Mouse (Mus musculus) macrophage (primary cell): ENCODE measurements around the gene Cers1. TPM values are rescaled to one million over a fixed set of nuclear protein-coding genes. Genes with fewer than 3 reads are reported as not detected.

Experiments used
- H3K27ac ChIP-seq: fragments of 350-480 bp; formaldehyde crosslinking; 2 replicates; pipeline ENCODE4 v1.9.0; 2021
- H3K36me3 ChIP-seq: fragments of 350-480 bp; formaldehyde crosslinking; 2 replicates; pipeline ENCODE4 v1.9.0; 2021; ENCODE audit errors: inconsistent target
- H3K4me3 ChIP-seq: fragments of 350-480 bp; formaldehyde crosslinking; 2 replicates; pipeline ENCODE4 v1.9.0; 2021; ENCODE audit errors: inconsistent target
- H3K79me2 ChIP-seq: fragments of 350-480 bp; formaldehyde crosslinking; 2 replicates; pipeline ENCODE4 v1.9.0; 2021; ENCODE audit errors: inconsistent target
- WGBS: methylation state at CpG from one replicate; pipeline ENCODE4 v1.1.7; 2026; ENCODE audit warnings: inconsistent platforms; ENCODE audit not compliant: missing documents; 5-methylcytosine and 5-hydroxymethylcytosine counted together
- polyA plus RNA-seq: library from polyadenylated mRNA; stranded (reverse); fragments of 250-400 nt; gene quantifications from 3 replicates; pipeline ENCODE4 v1.2.4, GENCODE M21; 2018; ENCODE audit warnings: inconsistent platforms

Cers1 gene
- polyA plus RNA-seq, 1 experiment from 2014 or later: not detected

DNA sequence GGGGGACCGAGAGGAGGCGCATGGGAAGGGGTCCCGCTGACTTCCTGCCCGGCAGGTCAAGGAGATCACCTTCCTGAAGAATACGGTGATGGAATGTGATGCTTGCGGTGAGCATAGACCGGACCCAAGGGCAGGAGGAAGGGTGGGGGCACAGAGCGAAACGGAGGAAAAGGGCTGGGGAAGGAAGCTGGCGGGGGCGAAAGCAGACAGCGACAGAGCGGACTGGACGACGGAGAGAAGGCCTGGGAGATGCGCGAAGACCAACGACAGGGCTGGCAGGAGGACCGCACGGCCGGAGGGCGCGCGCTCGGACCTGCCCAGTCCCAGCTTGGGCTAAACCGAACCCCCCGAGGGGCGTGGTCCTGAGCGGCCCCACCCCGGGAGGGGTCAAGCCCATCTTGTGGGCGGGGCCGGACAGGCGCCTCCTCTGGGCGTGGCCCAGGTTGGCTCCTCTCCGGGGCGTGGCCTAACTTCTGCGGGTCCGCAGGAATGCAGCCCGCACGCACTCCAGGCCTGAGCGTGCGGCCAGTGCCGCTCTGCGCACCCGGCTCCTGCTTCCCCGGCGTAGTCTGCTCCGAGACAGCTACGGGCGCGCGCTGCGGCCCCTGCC is 58.8 kb downstream of the Cers1 start:
- no peaks in the 10 kb centered on the region for H3K36me3 ChIP-seq
- no peaks in the 10 kb centered on the region for H3K79me2 ChIP-seq
- WGBS: 3% methylated on average over 51 of the region's 53 CpGs
- no peak overlapping the region for H3K4me3 ChIP-seq
- H3K27ac ChIP-seq: no peak overlapping the region

- Histone ChIP-seq H3K36me3 (no peaks in the 10 kb centered on the region), H3K4me3 (no peak overlapping the region), H3K79me2 (no peaks in the 10 kb centered on the region), H3K27ac (no peak overlapping the region)
- WGBS: 6% methylated on average over 35 of the region's 35 CpGs
Measured at GRCm38 (mm10) chr8:70375212-70375859, 59.8 kb downstream of the Cers1 start.

GRCm38 (mm10) chr8:70376275-70376741 is 60.7 kb downstream of the Cers1 start:
- 15% methylated on average over 34 of the region's 37 CpGs for WGBS
- Histone ChIP-seq H3K36me3 (no peaks in the 10 kb centered on the region), H3K27ac (no peak overlapping the region), H3K79me2 (no peaks in the 10 kb centered on the region), H3K4me3 (no peak overlapping the region)

DNA sequence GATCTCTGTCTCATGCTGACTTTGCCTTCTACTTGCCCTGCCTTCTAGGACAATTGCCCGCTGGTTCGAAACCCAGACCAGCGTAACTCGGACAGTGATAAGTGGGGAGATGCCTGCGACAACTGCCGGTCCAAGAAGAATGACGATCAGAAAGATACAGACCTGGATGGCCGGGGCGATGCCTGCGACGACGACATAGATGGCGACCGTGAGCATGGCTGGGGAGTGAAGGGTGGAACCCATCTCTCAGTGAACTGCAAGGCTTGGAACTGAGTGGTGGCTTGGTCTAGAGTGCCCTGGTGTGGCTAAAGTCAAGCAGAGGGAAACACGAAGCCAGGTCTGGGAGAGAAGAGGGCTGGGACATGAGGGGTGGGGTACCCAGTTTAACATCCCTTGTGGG is 61.5 kb downstream of the Cers1 start:
- Histone ChIP-seq H3K36me3 (no peaks in the 10 kb centered on the region), H3K79me2 (no peaks in the 10 kb centered on the region), H3K27ac (no peak overlapping the region), H3K4me3 (no peak overlapping the region)
- WGBS: 19% methylated on average over 15 of the region's 15 CpGs

DNA sequence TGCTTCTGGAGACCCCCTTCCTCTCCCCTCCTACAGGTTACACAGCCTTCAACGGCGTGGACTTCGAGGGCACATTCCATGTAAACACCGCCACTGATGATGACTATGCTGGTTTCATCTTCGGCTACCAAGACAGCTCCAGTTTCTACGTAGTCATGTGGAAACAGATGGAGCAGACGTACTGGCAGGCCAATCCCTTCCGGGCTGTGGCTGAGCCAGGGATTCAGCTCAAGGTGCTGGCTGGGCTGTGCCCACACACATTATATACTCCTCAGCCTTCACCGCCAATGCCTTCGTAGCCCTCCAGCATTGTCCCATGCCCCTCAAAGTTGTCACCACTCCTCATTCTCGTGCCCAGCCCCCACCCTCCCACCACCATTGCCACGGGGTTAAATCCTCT is 64.5 kb downstream of the Cers1 start:
- Histone ChIP-seq H3K4me3 (no peak overlapping the region), H3K79me2 (no peaks in the 10 kb centered on the region), H3K27ac (no peak overlapping the region), H3K36me3 (no peaks in the 10 kb centered on the region)
- WGBS: 89% methylated on average over 10 of the region's 12 CpGs

Other genes starting within 250 kb of the Cers1 start
- 0.10 TPM in 1 of 3 replicates, not detected in the others for gene Tm6sf2, start 242.9 kb upstream of the Cers1 start, polyA plus RNA-seq
- 0.03 TPM in 1 of 3 replicates, not detected in the others for gene Hapln4, start 232.3 kb upstream of the Cers1 start, polyA plus RNA-seq
- not detected in 3 replicates for gene Ncan, start 194.9 kb upstream of the Cers1 start, polyA plus RNA-seq
- gene Nr2c2ap, start 184.4 kb upstream of the Cers1 start, polyA plus RNA-seq: 18.4 to 44.2 TPM (median 25.7 TPM) in 3 replicates
- gene Rfxank, start 176.6 kb upstream of the Cers1 start, polyA plus RNA-seq: 4.5 to 7.7 TPM (median 7.3 TPM) in 3 replicates
- gene Borcs8, start 176.3 kb upstream of the Cers1 start, polyA plus RNA-seq: 31.7 to 53.1 TPM (median 41.2 TPM) in 3 replicates
- gene Mef2b, start 176.1 kb upstream of the Cers1 start, polyA plus RNA-seq: not detected in 3 replicates
- 11.2 to 20.0 TPM (median 16.3 TPM) in 3 replicates for gene Tmem161a, start 143.4 kb upstream of the Cers1 start, polyA plus RNA-seq
- gene Slc25a42, start 103.5 kb upstream of the Cers1 start, polyA plus RNA-seq: 1.1 to 1.2 TPM (median 1.1 TPM) in 3 replicates
- 4.7 to 13.3 TPM (median 13.0 TPM) in 3 replicates for gene Sugp2, start 81.5 kb upstream of the Cers1 start, polyA plus RNA-seq
- 1.4 to 8.6 TPM (median 4.8 TPM) in 3 replicates for gene Armc6, start 81.3 kb upstream of the Cers1 start, polyA plus RNA-seq
- 26.3 to 47.9 TPM (median 46.2 TPM) in 3 replicates for gene Homer3, start 32.9 kb upstream of the Cers1 start, polyA plus RNA-seq
- gene Ddx49, start 13.3 kb upstream of the Cers1 start, polyA plus RNA-seq: 17.5 to 26.0 TPM (median 20.5 TPM) in 3 replicates
- 78.2 to 115 TPM (median 98.8 TPM) in 3 replicates for gene Cope, start 13.3 kb upstream of the Cers1 start, polyA plus RNA-seq
- not detected in 3 replicates for gene Gdf1, start 14.0 kb downstream of the Cers1 start, polyA plus RNA-seq
- 19.3 to 31.3 TPM (median 30.1 TPM) in 3 replicates for gene Upf1, start 37.5 kb downstream of the Cers1 start, polyA plus RNA-seq
- gene Comp, start 57.8 kb downstream of the Cers1 start, polyA plus RNA-seq: 0.20 to 0.42 TPM in 2 of 3 replicates, not detected in the other
- gene Crtc1, start 123.8 kb downstream of the Cers1 start, polyA plus RNA-seq: 3.6 to 9.4 TPM (median 4.1 TPM) in 3 replicates
- gene Klhl26, start 161.2 kb downstream of the Cers1 start, polyA plus RNA-seq: 5.9 to 7.7 TPM (median 7.4 TPM) in 3 replicates
- gene Tmem59l, start 171.6 kb downstream of the Cers1 start, polyA plus RNA-seq: not detected in 3 replicates
- gene Crlf1, start 177.4 kb downstream of the Cers1 start, polyA plus RNA-seq: not detected in 3 replicates
- gene Rex1bd, start 191.0 kb downstream of the Cers1 start, polyA plus RNA-seq: 37.3 to 87.0 TPM (median 75.4 TPM) in 3 replicates
- 907 to 1,116 TPM (median 1,045 TPM) in 3 replicates for gene Uba52, start 195.0 kb downstream of the Cers1 start, polyA plus RNA-seq
- gene Fkbp8, start 211.9 kb downstream of the Cers1 start, polyA plus RNA-seq: 103 to 188 TPM (median 181 TPM) in 3 replicates
- 50.0 to 80.3 TPM (median 65.4 TPM) in 3 replicates for gene Kxd1, start 212.2 kb downstream of the Cers1 start, polyA plus RNA-seq
- 18.8 to 33.9 TPM (median 21.7 TPM) in 3 replicates for gene Ell, start 223.7 kb downstream of the Cers1 start, polyA plus RNA-seq